Mouse (Mus musculus) layer of hippocampus, adult 2 months (tissue): ENCODE data around the gene Ythdf2. TPM values are rescaled to one million over a fixed set of nuclear protein-coding genes. Genes with fewer than 3 reads are reported as not detected.
A peak's percentile ranks its signal among the peaks of the same experiment; 100 is the strongest.
"Not testable (repeated sequence)": the region's sequence is repeated elsewhere in the genome, so short reads cannot be mapped to it uniquely, and the experiment has no call there.

Experiments
- DNase-seq, 2 experiments: peaks; one replicate each; pipeline ENCODE4 v3.0.0; 2022; ENCODE audit warnings: low spot score in 2 of 2
- H3K27ac ChIP-seq: fragments of 200-600 bp; 2 replicates; pipeline ENCODE4 v1.8.1; 2022
- H3K4me3 ChIP-seq: fragments of 200-600 bp; 2 replicates; pipeline ENCODE4 v1.8.1; 2022; ENCODE audit warnings: mild to moderate bottlenecking
- CTCF ChIP-seq: fragments of 200-600 bp; conservative IDR thresholded peaks from 2 replicates; pipeline ENCODE4 v1.8.1; 2022; ENCODE audit warnings: antibody characterized with exemption, mild to moderate bottlenecking, moderate library complexity
- total RNA-seq, 2 experiments: library from RNA; stranded (reverse); gene quantifications; 2 replicates each; pipeline ENCODE4 v1.2.3; 2021

Ythdf2 gene
- total RNA-seq, 2 experiments from 2014 or later = 43.8 to 46.5 TPM

DNA sequence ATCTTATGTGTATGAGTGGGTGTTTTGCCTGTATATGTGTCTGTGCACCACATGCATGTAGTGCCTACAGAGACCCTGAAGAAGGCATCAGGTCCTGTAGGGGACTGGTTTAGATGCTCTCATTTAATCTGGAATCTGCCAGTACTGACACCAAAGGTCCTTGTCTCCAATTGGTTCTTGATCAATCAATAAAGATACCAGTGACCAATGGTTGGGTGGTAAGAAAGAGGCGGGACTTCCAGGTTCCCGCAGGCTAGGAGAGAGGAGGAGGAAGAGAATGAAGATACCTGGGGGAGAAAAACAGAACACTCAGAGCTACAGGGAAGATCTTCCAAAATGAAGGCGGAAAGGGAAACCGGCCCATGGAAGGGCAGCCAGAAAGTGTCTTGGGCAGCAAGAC, 26.3 kb upstream of the Ythdf2 start:
- no peak overlapping the region for H3K4me3 ChIP-seq
- DNase-seq = no peak
- no peak for TF ChIP-seq CTCF
- H3K27ac ChIP-seq = no peak overlapping the region

DNA sequence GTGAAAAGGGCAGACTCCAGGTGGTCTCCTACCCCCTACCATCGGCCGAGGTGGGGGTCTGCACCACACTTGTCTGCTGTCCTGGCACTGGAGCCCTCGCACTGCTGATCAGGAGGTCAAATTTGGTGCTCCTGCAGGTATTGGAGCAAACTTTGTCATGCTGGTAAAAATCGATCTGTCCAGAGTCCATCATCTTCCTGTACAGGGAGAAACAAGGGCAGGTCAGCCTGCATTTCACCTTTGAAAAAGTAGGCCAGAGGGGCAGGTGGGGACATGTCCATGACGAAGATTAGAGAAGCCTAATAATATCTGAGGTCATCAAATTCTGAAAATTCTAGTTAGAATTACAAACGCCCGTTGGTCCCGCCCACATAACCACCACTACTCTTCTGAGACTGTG, 22.6 kb upstream of the Ythdf2 start:
- DNase-seq = no peak
- no peak for TF ChIP-seq CTCF

DNA sequence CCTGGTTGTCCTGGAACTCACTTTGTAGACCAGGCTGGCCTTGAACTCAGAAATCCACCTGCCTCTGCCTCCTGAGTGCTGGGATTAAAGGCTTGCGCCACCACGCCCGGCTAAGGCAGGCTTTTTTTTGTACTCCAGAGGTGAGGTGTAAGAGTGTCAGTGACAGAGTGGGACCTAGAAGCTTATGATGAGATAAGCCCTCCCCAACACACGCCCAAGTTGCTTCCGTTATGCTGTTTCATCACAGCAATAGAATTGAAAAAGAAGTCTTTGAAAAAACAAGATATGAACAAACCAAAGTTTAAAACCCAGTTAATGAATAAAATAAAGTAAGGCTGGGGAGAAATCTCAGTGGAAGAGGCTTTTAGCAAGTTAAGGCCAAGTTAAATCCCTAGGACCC, 18.3 kb upstream of the Ythdf2 start:
- Histone ChIP-seq H3K27ac (no peak overlapping the region), H3K4me3 (no peak overlapping the region)
- no peak for DNase-seq
- TF ChIP-seq CTCF = no peak

More for the DNA sequence above, 22.6 kb upstream of the Ythdf2 start:
- no peak overlapping the region for H3K4me3 ChIP-seq
- H3K27ac ChIP-seq = no peak overlapping the region

DNA sequence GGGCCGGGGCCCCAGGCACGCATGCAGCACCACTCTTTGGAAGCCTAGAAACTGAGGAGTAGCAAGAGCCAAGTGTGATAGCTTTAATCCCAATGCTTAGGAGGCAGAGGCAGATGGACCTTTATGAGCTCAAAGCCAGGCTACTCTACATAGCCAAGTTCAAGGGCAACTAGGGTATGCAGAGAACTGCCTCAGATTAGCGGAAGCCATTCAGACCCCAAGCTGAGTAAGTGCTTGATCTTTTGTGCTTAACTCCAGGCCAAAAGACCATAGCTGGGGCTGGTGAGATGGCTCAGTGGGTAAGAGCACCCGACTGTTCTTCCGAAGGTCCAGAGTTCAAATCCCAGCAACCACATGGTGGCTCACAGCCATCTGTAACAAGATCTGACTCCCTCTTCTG, 9.9 kb upstream of the Ythdf2 start:
- not testable (repeated sequence) for H3K4me3 ChIP-seq, DNase-seq, H3K27ac ChIP-seq

DNA sequence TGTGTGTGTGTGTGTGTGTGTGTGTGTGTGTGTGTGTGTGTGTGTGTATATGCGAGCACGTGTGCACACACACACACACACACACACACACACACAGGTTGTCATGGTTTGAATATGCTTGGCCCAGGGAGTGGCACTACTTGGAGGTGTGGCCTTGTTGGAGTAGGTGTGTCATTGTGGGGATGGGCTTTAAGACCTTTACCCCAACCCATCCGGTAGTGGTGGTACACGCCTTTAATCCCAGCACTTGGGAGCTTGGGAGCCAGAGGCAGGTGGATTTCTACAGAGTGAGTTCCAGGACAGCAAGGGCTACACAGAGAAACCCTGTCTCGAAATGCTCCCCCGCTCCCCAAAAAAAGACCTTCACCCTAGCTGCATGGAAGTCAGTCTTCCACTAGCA, 6.3 kb upstream of the Ythdf2 start:
- H3K27ac ChIP-seq, H3K4me3 ChIP-seq, DNase-seq: not testable (repeated sequence)

DNA sequence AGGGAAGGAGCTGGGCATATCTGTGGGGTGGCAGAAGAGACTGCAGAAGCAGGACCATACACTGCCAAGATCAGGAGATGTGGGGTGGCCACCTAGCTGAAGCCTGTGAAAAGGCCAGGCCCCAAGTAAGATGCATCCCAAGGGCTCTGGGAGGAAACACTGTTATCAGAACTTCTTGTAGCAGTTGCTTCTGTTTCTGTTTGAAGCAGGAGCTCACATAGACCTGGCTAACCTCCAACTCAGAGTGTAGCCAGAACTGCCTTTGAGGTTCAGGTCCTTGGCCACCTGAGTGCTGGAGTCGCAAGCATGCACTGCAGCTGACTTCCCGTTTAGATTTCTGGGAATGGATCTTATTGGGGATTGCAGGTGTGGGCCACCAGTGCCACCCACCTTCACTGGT, 5.7 kb upstream of the Ythdf2 start:
- DNase-seq = no peak
- Histone ChIP-seq H3K4me3 (no peak overlapping the region), H3K27ac (no peak overlapping the region)
- TF ChIP-seq CTCF = no peak

DNA sequence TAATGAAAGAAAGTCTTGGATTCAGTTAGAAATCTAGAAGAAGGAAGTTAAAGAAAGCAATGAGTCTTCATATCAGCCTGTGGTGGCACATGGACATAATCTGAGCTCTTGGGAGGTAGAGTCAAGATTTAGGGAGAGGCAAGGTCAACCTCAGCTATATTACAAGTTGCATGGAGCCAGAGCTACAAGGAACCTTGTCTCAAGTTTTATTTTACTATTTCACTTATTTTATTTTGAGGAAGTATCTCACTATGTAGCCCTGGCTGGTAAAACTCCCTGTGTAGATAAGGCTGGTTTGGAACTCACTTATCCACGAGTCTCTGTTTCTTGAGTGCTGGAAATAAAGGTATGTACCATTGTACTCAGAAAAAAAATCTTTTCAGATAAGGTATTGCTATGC, 4.5 kb upstream of the Ythdf2 start:
- no peak for TF ChIP-seq CTCF
- no peak for DNase-seq
- Histone ChIP-seq H3K4me3 (no peak overlapping the region), H3K27ac (no peak overlapping the region)

DNA sequence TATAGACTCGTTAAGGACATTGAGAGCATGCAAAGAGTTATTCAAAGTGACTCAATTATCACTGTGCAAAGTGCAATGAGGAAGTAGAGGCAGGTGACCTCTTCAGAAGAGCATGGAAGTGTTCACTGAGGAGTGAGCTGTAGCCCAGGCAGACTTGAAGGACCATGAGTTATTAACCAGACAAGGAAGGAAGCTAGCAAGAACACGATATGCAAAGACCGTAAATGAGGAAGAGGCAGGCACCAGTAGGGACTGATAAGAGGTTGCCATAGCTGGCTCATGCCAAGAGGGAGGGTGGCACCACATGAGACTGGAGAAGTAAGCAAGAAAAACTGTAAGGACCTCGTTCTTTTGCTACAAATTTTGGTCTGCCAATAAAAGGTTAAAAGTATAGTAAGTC, 2.7 kb upstream of the Ythdf2 start:
- Histone ChIP-seq H3K4me3 (no peak overlapping the region), H3K27ac (no peak overlapping the region)
- TF ChIP-seq CTCF = no peak
- no peak for DNase-seq

DNA sequence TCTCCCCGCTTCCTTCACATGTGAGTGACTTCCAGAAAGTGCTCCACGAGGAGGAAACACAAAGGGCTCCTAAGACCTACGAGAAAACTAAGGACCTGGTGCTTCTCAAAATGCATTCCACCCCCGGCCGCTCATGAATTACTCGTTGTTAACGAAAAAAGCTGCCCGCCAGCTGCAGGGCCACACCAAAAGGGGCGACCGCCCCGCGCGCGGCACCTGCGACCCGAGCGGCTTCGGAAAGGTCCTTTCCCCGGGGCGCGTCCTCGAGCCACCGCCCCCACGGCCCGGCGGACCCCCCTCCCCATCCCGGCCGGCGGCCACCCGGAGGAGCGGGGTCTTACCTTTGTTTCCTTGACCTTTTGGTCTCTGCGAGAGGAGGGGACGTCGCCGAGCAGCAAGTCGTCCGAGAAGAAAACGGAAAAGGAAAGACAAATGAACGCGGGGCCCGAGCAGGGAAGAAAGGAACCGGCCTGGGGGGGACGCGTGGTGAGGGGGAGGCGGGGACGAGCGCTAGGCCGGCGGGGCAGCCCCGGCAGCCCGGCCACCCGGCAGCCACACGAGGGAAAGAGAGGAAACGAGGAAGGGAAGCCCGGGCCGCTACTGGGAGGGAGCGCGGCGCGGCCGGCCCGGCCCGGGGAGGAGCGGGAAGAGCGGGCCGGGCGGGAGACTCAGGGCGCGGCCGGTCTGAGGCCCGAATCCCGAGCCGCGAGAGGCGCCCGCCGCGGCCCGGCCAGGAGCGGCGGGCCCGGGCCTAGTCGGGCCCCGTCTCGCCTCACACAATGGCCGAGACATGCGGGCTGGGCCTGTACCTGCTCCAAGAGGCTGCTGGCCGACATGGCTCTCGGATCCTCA, 786 bp downstream of the Ythdf2 start:
- Histone ChIP-seq H3K4me3 (peak overlapping the region; percentile 82), H3K27ac (peak overlapping the region; percentile 98)
- DNase-seq = no peak
- no peak for TF ChIP-seq CTCF

DNA sequence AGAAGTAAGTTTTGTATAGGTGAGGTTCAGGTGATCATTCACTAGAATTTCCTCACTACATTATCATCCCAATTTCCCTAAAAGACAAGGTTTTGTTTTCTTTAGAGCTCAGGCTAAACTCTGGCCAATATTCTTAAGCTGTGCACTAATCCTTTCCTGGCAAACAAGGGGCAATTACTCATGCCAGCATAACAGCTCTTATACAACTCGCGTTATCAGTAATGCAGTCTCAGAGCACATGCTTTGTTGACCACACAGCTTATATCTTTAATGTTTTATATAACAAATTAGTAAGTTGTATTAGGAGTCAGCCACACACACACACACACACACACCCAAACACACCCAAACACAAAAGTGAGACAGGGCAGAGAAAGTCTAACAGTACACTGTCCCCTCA, 1.8 kb downstream of the Ythdf2 start:
- Histone ChIP-seq H3K4me3 (peak overlapping the region; percentile 82), H3K27ac (no peak overlapping the region)
- TF ChIP-seq CTCF = no peak
- DNase-seq = no peak

DNA sequence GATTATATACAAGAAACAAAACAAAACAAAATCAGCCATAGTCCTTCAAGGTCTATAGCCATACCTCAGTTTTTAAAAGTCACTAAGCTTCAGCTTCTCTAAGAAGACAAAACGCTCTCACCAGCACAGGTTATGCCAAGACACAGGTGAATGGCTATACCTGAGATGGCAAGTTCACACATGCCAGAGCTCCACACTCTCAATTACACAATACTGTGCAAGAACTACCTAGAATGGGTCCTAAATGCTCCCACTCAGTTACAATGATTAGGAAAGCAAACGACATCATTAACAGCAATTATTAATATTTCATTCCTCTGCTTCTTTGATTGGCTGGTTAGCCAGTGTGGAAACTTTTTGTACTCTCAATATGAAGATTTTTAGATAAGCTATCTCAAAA, 2.8 kb downstream of the Ythdf2 start:
- Histone ChIP-seq H3K4me3 (no peak overlapping the region), H3K27ac (no peak overlapping the region)
- no peak for DNase-seq
- TF ChIP-seq CTCF = no peak

DNA sequence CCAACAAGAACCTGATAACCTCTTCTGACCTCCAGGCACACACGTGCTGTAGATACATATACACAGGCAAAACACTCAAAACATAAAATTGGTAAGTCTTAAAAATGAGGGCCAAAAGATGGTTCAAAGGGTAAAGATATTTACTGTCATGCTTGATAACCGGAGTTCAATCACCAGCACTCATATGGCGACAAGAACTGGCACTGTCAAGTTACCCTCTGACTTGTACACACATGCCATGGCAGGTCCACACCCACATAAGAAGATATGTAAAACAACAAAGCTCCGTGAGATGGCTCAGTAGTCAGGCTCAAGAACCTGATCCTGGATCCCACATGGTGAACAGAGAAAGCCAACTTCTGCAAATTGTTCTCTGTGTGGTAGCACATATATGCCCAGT, 4.8 kb downstream of the Ythdf2 start:
- Histone ChIP-seq H3K27ac (no peak overlapping the region), H3K4me3 (no peak overlapping the region)
- no peak for TF ChIP-seq CTCF
- DNase-seq = no peak

DNA sequence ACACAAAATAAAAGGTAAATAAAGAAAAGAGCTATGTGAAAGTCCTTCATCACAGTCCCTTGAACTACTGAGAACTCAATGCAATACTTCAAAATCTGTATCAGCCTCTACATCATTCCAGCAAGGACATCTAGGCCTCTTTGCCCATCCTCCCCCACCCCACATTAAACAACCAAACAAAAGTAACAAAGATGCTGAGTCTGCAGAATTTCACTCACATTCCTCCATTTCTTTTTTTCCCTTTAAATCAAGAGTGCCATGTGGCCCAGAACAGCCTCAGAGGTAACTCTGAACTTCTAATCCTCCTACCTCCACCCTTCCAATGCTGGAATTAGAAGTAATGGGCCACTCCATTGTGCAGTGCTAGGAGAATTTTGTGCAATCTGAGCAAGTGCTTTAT, 13.3 kb downstream of the Ythdf2 start:
- no peak for TF ChIP-seq CTCF
- H3K27ac ChIP-seq = peak overlapping the region; percentile 58
- no peak overlapping the region; the same call in 1 of the 2 replicates for H3K4me3 ChIP-seq
- no peak for DNase-seq

DNA sequence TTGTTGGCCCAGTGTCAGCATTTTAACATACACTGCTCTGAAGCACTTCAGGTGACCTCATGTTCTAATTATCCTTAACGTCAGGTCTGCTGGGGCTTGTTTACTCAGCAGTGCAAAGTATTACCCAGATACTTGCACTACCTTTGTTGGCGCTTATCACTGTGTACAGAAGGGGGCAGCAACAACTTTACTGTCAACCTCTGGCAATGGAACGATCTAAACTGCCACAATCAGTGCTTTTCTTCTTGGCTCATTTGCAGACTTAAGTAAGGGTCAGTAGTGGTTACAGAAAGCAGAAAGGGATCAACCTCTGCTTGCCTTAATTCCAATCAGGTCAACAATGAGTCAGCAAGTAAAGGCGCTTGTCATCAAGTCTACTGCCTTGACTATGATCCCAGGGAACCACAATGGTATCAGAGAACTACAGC, 13.8 kb downstream of the Ythdf2 start:
- no peak overlapping the region; the same call in 1 of the 2 replicates for H3K4me3 ChIP-seq
- no peak for DNase-seq
- peak; percentile 66 for TF ChIP-seq CTCF
- H3K27ac ChIP-seq = peak overlapping the region; percentile 58

DNA sequence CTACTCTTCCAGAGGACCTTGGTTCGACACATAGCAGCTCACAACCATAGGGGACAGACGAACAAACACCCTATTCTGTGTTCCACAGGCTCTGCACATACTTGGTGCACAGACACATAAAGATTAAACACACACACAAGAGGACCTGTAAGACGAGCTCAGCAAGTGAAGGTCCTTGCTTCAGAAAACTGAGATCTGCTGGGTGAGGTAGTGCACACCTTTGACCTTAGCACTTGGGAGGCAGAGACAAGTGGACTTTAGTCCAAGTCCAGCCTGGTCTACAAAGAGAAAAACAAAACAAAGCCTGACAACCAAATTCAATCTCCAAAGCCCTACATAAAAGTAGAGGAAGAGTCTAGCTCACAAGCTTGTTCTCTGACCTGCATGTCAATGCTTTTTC, 17.1 kb downstream of the Ythdf2 start:
- no peak overlapping the region for H3K4me3 ChIP-seq
- no peak overlapping the region for H3K27ac ChIP-seq
- TF ChIP-seq CTCF = no peak
- no peak for DNase-seq
